Mouse (Mus musculus) ES-Bruce4 (cell line): ENCODE measurements at regions not wholly inside any gene's neighbourhood (a gene's known extent, or its start where the extent isn't known, plus 50 kb on each side); places are given as distances from the start of the nearest gene placed in this dataset.

Experiments
- CTCF ChIP-seq: IDR thresholded peaks from one replicate; pipeline ENCODE4 v1.8.1; 2011; ENCODE audit warnings: low read depth, low read length
- POLR2A ChIP-seq: IDR thresholded peaks from one replicate; pipeline ENCODE4 v1.8.1; 2011; ENCODE audit warnings: low read length; ENCODE audit not compliant: insufficient read depth

- TF ChIP-seq CTCF (no peak), POLR2A (no peak)
Observed at GRCm38 (mm10) chr10:27761402-27761801, 141.8 kb upstream of the Lama2 start.
